Mouse (Mus musculus) frontal cortex, postnatal 10 days (tissue): ENCODE results near the gene Ythdf1.

Experiments
- DNase-seq, 2 experiments: peaks; one replicate each; pipeline ENCODE4 v3.0.0; 2022; ENCODE audit warnings: low spot score in 2 of 2, mixed read lengths in 1 of 2

Ythdf1 gene

GRCm38 (mm10) chr2:180910928-180911327 is 9.8 kb downstream of the Ythdf1 start:
- no peak for DNase-seq

- no peak for DNase-seq
These were observed 15.1 kb downstream of the Ythdf1 start for GRCm38 (mm10) chr2:180905556-180906221.

- no peak for DNase-seq
These were observed 16.1 kb downstream of the Ythdf1 start for GRCm38 (mm10) chr2:180904435-180905208.

GRCm38 (mm10) chr2:180902086-180902485 is 18.7 kb downstream of the Ythdf1 start:
- DNase-seq: no peak

DNA sequence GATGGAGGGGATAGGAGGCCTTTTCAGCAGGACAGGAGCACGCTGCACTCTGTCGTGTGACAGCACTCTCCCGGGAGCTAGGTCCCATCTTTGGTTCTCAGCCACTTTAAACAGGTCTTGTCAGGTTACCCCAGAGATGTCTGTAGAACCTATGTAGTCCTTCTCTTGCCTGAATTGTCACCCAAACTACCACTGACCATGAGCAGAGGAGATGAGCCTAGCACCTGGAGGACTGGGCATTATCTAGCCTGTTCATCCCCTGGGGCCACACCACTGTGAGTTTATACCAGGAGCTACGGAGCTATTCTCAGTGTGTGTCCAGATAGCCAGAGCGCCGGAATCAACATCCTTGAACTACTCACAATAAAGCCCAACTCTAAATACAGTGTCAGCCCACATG is 22.9 kb downstream of the Ythdf1 start:
- no peak for DNase-seq

DNA sequence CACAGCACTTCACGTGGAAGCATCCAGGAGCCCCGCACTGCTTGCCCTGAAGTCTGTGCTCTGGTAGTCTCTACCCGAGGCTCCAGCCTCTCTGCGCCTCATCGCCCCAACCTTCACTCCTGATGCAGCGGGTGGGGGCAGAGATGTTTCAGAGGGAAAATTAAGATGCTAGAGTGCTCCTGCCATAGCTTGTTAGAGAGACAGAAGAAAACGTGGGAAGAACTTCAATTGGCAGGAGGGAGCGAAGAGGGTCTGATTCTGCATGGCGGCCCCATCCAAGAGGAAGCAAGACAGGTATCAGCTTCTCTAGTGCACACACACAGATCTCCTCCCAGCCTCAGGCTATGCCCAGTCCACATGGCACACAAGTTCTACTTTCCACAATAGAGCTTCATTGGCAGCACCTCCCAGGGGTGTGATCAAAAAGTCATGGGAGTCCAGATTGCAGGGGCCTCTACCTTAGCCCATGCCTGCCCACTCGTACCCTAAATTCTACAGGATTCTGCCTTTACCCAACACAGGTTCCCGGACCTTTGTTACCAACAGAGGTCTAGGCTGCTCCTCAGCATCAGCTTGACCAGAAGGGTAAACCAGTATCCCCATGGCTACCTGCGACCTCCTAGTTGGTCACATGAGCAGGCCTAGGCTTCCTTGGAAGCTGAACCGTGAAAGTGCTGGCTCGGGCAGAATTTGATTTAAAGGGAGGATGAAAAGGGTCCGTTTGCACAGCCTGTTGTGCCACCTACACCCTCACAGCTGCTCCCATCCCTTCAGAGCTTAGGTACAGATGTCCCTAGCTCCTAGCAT is 23.7 kb downstream of the Ythdf1 start:
- peak in 1 of 2 experiments; percentile 44 for DNase-seq

- DNase-seq: peak in 1 of 2 experiments; percentile 35
These were observed 24.8 kb downstream of the Ythdf1 start for GRCm38 (mm10) chr2:180895837-180896525.

- DNase-seq: no peak
These were observed 25.4 kb downstream of the Ythdf1 start for GRCm38 (mm10) chr2:180895321-180895720.

- peak; percentile 87 to 91 for DNase-seq
These were observed 26.0 kb downstream of the Ythdf1 start for GRCm38 (mm10) chr2:180894734-180895133.

GRCm38 (mm10) chr2:180894029-180894623 is 26.6 kb downstream of the Ythdf1 start:
- peak; percentile 47 to 49 for DNase-seq

GRCm38 (mm10) chr2:180893537-180894028 is 27.2 kb downstream of the Ythdf1 start:
- peak; percentile 33 to 52 for DNase-seq

DNA sequence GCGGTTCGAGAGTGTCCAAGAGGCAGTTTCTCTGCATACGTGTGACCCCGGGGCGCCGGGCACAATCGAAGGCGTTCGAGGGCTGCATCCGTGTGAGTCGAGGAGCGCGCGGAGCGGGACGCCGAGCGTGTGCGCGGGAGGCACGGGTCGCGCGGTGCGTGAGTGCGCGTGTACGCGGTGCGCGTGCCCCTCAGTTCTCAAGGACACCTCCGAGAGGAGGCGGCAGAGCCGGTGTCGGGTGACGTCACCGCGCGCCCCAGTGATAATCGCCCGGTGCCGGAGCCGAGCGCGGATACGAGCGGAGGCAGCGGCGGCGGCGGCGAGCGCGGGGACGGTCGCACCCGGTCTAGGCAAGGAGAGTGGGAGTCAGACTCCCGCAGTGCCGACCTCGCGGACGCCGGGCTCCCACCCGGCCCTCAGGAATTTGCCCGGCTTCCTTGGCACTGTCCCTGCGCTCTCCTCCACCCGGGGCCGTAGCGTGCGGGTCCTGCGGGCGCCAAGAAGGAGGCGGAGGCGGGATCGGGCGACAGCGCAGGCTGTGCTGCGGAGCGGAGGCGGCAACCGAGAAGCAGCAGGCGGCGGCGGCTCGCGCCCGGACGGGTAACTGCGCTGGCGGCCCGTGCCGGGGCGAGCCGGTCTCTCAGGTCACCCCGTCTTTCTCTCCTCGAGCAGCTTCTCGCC is 27.8 kb downstream of the Ythdf1 start:
- peak; percentile 89 to 93 for DNase-seq

GRCm38 (mm10) chr2:180891835-180892323 is 28.9 kb downstream of the Ythdf1 start:
- DNase-seq: no peak

- DNase-seq: peak; percentile 71 to 80
These were observed 29.5 kb downstream of the Ythdf1 start for GRCm38 (mm10) chr2:180891075-180891834.

- DNase-seq: peak; percentile 36 to 45
These were observed 30.2 kb downstream of the Ythdf1 start for GRCm38 (mm10) chr2:180890422-180891074.

GRCm38 (mm10) chr2:180889921-180890280 is 30.8 kb downstream of the Ythdf1 start:
- DNase-seq: no peak

- DNase-seq: no peak
These were observed 31.4 kb downstream of the Ythdf1 start for GRCm38 (mm10) chr2:180889271-180889920.

- no peak for DNase-seq
These were observed 35.5 kb downstream of the Ythdf1 start for GRCm38 (mm10) chr2:180885270-180885669.

DNA sequence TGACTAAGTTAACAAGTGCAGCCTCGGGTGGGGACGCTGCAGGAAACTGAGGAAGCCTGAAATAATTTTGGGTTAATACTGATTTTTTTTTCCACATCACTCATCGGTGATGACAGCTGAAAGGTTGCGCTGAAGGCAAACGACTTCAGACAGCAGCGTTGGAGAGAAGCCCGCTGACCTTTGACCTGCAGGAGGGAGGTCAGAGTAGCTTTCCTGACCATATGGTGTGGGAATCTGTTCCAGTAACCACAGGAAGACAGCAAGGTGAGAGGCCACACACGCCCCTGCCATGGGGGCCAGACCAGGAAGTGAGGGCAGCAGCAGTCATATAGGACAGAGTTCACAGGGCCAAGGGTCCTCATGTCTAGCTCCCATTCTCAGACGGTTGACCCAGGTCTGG is 39.5 kb downstream of the Ythdf1 start:
- no peak for DNase-seq
